Comparison of ENCODE assay signal across 9 mouse cellular contexts in the genomic region with DNA sequence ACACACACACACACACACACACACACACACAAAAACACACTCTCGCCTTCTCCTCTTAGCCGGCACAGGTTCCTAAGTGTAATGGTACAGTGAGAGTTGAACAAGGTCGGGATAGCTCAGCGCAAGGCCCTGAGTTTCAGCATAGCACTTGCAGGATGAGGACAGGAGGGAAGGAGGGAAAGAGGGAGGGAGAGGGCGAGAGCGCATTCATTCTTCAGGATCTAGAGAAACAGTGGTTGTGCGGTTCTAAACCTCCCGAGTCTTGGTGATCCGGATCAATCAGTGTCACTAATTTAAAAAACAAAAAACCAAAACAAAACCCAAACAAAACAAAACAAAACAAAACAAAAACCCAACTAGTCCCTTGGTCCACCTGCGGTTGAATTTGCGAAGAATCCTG. TPM values are rescaled to one million over a fixed set of nuclear protein-coding genes. Genes with fewer than 3 reads are reported as not detected.
DNase-seq lines count a peak whose midpoint lies in the region; ATAC-seq and TF ChIP-seq lines count a peak whose summit lies in the region.
"Had no signal": no experiment of that assay in that cellular context is flagged by ENCODE, and none has a peak within 500 bp of the region (broad histone marks: within the 10 kb centered on the region; RNA-seq: fewer than 3 reads in every experiment).

No protein-coding gene starts in this region.

- DNase-seq in kidney, postnatal 0 days (ENCODE audit: low spot score), result no peak
- no peak for DNase-seq in kidney, adult 9 months
- no peak for DNase-seq in intestine, embryonic 14.5 days (ENCODE audit: low spot score)
- no peak for DNase-seq in midbrain, postnatal 0 days (ENCODE audit: low spot score)
- no peak for DNase-seq in adipocyte (ENCODE audit: low spot score)
- no peak for DNase-seq in right cerebral cortex, postnatal 4 days
- DNase-seq in left cerebral cortex, postnatal 4 days, result no peak

- no peaks in the 10 kb centered on the region for H3K36me3 ChIP-seq in kidney, postnatal 0 days (ENCODE audit: insufficient read depth, low read length)
- H3K36me3 ChIP-seq in embryonic facial prominence, embryonic 13.5 days, result no peaks in the 10 kb centered on the region
- H3K36me3 ChIP-seq in intestine, embryonic 14.5 days (ENCODE audit: control insufficient read depth, insufficient read depth, low read length), result no peaks in the 10 kb centered on the region
- no peaks in the 10 kb centered on the region for H3K36me3 ChIP-seq in midbrain, postnatal 0 days (ENCODE audit: insufficient read depth, low read length)

- peak overlapping the region; percentile 43 for H3K4me3 ChIP-seq in kidney, postnatal 0 days (replicated peaks; ENCODE audit: low read depth, low read length)
- H3K4me3 ChIP-seq in embryonic facial prominence, embryonic 13.5 days, result peak overlapping the region; percentile 55
- H3K4me3 ChIP-seq in intestine, embryonic 14.5 days (ENCODE audit: low read depth, low read length), result peak overlapping the region; percentile 51
- peak overlapping the region; percentile 51 for H3K4me3 ChIP-seq in midbrain, postnatal 0 days (ENCODE audit: low read depth, low read length)

- no peak overlapping the region for H3K27ac ChIP-seq in kidney, postnatal 0 days
- H3K27ac ChIP-seq in embryonic facial prominence, embryonic 13.5 days, result no peak overlapping the region
- H3K27ac ChIP-seq in intestine, embryonic 14.5 days (ENCODE audit: low read depth), result peak overlapping the region; percentile 34; the same call in 1 of the 2 replicates
- H3K27ac ChIP-seq in midbrain, postnatal 0 days (ENCODE audit: low read depth, low read length), result no peak overlapping the region

- no peak for ATAC-seq in kidney, postnatal 0 days (replicated peaks; ENCODE audit: low FRiP score, low read depth)
- no peak for ATAC-seq in embryonic facial prominence, embryonic 13.5 days (ENCODE audit: insufficient number of reproducible peaks, insufficient read depth, low FRiP score, low TSS enrichment, low read depth)
- ATAC-seq in intestine, embryonic 14.5 days (replicated peaks; ENCODE audit: low FRiP score, low TSS enrichment, low read depth), result 0 out of 2 replicates have a peak, but pooled peaks have one; percentile 44
- no peak for ATAC-seq in midbrain, postnatal 0 days (ENCODE audit: low FRiP score)
- ATAC-seq: Patski had no signal

- no peak for TF ChIP-seq CTCF in kidney, postnatal 0 days (IDR thresholded peaks at IDR 0.05; ENCODE audit: low read depth)
- TF ChIP-seq CTCF in midbrain, postnatal 0 days (IDR thresholded peaks at IDR 0.05), result no peak

- H3K9me3 ChIP-seq in kidney, postnatal 0 days (replicated peaks; ENCODE audit: low read length), result no peaks in the 10 kb centered on the region
- H3K9me3 ChIP-seq in embryonic facial prominence, embryonic 13.5 days, result peaks cover 4% of the 10 kb centered on the region; the same call in 1 of the 2 replicates
- peaks cover 3% of the 10 kb centered on the region; the same call in 1 of the 2 replicates for H3K9me3 ChIP-seq in intestine, embryonic 14.5 days (ENCODE audit: control insufficient read depth, low read length)
- H3K9me3 ChIP-seq in midbrain, postnatal 0 days (ENCODE audit: low read length), result no peaks in the 10 kb centered on the region

- H3K4me2 ChIP-seq in kidney, postnatal 0 days (ENCODE audit: low read length), result peak overlapping the region; percentile 90
- peak overlapping the region; percentile 97 for H3K4me2 ChIP-seq in embryonic facial prominence, embryonic 13.5 days
- H3K4me2 ChIP-seq in intestine, embryonic 14.5 days (ENCODE audit: low read length), result peak overlapping the region; percentile 95
- peak overlapping the region; percentile 98 for H3K4me2 ChIP-seq in midbrain, postnatal 0 days (ENCODE audit: low read depth, low read length, poor library complexity, severe bottlenecking)

- H3K9ac ChIP-seq in kidney, postnatal 0 days (ENCODE audit: low read depth, low read length), result no peak overlapping the region
- H3K9ac ChIP-seq in embryonic facial prominence, embryonic 13.5 days, result 0 out of 2 replicates have a peak overlapping the region, but pooled peaks have one; percentile 60
- peak overlapping the region; percentile 37; the same call in 1 of the 2 replicates for H3K9ac ChIP-seq in intestine, embryonic 14.5 days (ENCODE audit: low read length)
- H3K9ac ChIP-seq in midbrain, postnatal 0 days (replicated peaks; ENCODE audit: low read length, poor library complexity, severe bottlenecking), result no peak overlapping the region

- peaks cover 31% of the 10 kb centered on the region for H3K27me3 ChIP-seq in kidney, postnatal 0 days (ENCODE audit: insufficient read depth, low read length)
- peaks cover 86% of the 10 kb centered on the region for H3K27me3 ChIP-seq in embryonic facial prominence, embryonic 13.5 days
- peaks cover 55% of the 10 kb centered on the region for H3K27me3 ChIP-seq in intestine, embryonic 14.5 days (replicated peaks; ENCODE audit: control insufficient read depth, insufficient read depth, low read length)
- H3K27me3 ChIP-seq in midbrain, postnatal 0 days (ENCODE audit: insufficient read depth, low read length), result peaks cover 27% of the 10 kb centered on the region; the same call in 1 of the 2 replicates

- intact Hi-C loops in left cerebral cortex, postnatal 4 days (cut with DNase I), result no loop called here

- H3K4me1 ChIP-seq in kidney, postnatal 0 days (replicated peaks; ENCODE audit: insufficient read depth, low read length), result no peaks in the 10 kb centered on the region; the same call in 1 of the 2 replicates
- H3K4me1 ChIP-seq in embryonic facial prominence, embryonic 13.5 days, result peaks cover 16% of the 10 kb centered on the region
- peaks cover 6% of the 10 kb centered on the region; the same call in 1 of the 2 replicates for H3K4me1 ChIP-seq in intestine, embryonic 14.5 days (replicated peaks; ENCODE audit: control insufficient read depth, insufficient read depth, low read length)
- H3K4me1 ChIP-seq in midbrain, postnatal 0 days (ENCODE audit: insufficient read depth, low read length), result 0 out of 2 replicates have a peak, but pooled peaks cover 4% of the 10 kb centered on the region

- WGBS in kidney, postnatal 0 days, result 11% methylated on average over 11 of the region's 11 CpGs
- WGBS in embryonic facial prominence, embryonic 13.5 days, result 5% methylated on average over 11 of the region's 11 CpGs
- 7% methylated on average over 11 of the region's 11 CpGs for WGBS in intestine, embryonic 14.5 days
- 10% methylated on average over 11 of the region's 11 CpGs for WGBS in midbrain, postnatal 0 days

RNA-seq across cellular contexts. Expression of a gene that starts 0.5 kb away (rescaled TPM):
- 0.17 and 0.23 TPM in 2 replicates for polyA plus RNA-seq in kidney, postnatal 0 days (2015; fragmentation: Nextera tagmentation; extraction: Ambion mirVana)
- polyA plus RNA-seq in embryonic facial prominence, embryonic 13.5 days (2015; fragmentation: Nextera tagmentation; extraction: Ambion mirVana), result 0.10 TPM in 1 of 2 replicates, not detected in the other
- polyA plus RNA-seq in intestine, embryonic 14.5 days (2014; fragmentation: Nextera tagmentation; extraction: Ambion mirVana), result 1.8 and 2.1 TPM in 2 replicates
- 1.9 and 2.4 TPM in 2 replicates for total RNA-seq in midbrain, postnatal 0 days (2014; rRNA removed)
- 1.6 and 1.9 TPM in 2 replicates for polyA plus RNA-seq in midbrain, postnatal 0 days (2015; fragmentation: Nextera tagmentation; extraction: Ambion mirVana)
- 1 to 10 TPM; 4.9 to 5.1 TPM for total RNA-seq in left cerebral cortex, postnatal 4 days (2021)
- polyA plus RNA-seq: Patski had no signal

Comparison
In these comparisons a context has a peak if more than half of its experiments do, and no peak if none do; other contexts are left out.
1. H3K9ac ChIP-seq: peak in embryonic facial prominence, embryonic 13.5 days (single experiment) and intestine, embryonic 14.5 days (single experiment); none in kidney, postnatal 0 days (single experiment) and midbrain, postnatal 0 days (single experiment).
2. Peak in every context shown above with its lines, with median percentiles within 50 percentile points of each other: H3K4me2 ChIP-seq and H3K4me3 ChIP-seq.